Mouse (Mus musculus): ENCODE measurements around the gene A930033H14Rik. TPM values are rescaled to one million over a fixed set of nuclear protein-coding genes. Genes with fewer than 3 reads are reported as not detected.

A930033H14Rik gene
- total and polyA plus RNA-seq, 3 experiments: 0.61 to 1.1 (median 1.1) TPM

DNA sequence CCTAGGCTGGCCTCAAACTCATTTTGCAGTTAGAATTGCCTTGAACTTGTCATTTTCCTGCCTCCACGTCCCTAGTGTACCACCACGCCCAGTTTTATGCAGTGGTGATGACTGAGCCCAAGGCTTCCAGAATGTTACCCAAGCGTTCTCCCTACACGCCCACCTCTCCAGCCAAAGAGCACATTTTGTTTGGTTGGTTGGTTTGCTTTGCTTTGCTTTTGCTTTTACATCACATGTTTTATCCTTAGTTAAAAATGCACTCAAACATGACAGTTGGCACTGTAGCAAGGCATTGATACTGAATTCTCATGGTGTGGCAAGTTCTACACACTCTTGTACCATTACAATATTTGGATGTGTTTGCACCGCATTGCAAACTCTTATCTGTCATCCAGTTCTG lies 49.7 kb downstream of the A930033H14Rik start:
- DNase-seq: no peak
- Histone ChIP-seq H3K27ac (no peak overlapping the region), H3K9ac (ENCODE audit: low read depth, low read length) (no peak overlapping the region), H3K4me1 (ENCODE audit: control insufficient read depth, insufficient read depth, low read length) (no peaks in the 10 kb centered on the region), H3K27me3 (ENCODE audit: control insufficient read depth, insufficient read depth, low read length) (no peaks in the 10 kb centered on the region), H3K4me3 (no peak overlapping the region), H3K36me3 (ENCODE audit: control insufficient read depth, insufficient read depth, low read length) (no peaks in the 10 kb centered on the region), H3K79me2 (replicated peaks; ENCODE audit: control insufficient read depth, insufficient read depth, low read length) (no peaks in the 10 kb centered on the region)
- intact Hi-C loops (cut with DNase I): loop anchor here (10.0 kb wide), 1 partner anchor 258 kb away; no protein-coding TSS in a partner anchor
- TF ChIP-seq POLR2A (IDR thresholded peaks at IDR 0.05; ENCODE audit: insufficient read depth, low read depth, low read length) (no peak), EP300 (IDR thresholded peaks at IDR 0.05; ENCODE audit: insufficient read depth, low read depth, low read length) (no peak), CTCF (IDR thresholded peaks at IDR 0.05) (no peak)
- WGBS: 79% methylated on average over 5 of the region's 5 CpGs

DNA sequence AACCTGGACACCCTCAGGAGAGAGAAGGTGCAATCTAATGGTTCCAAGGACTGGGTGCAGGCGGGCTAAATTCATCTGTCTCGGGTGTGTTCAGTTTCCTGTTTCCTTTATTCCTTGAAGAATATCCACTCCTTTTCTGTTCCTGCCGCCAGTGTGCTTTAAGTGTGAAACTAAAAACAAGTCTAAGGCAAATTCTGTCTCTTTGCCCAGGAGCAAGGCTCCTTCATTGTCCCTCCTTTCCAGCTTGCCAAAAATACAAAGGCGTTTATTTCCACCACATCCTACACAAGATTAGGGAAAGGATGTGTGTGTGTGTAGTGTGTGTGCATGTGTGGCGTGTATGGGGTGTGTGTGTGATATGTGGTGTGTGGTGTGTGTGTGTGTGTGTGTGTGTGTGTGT lies 50.3 kb downstream of the A930033H14Rik start:
- Histone ChIP-seq H3K9ac (ENCODE audit: low read depth, low read length) (no peak overlapping the region), H3K4me3 (no peak overlapping the region), H3K36me3 (ENCODE audit: control insufficient read depth, insufficient read depth, low read length) (no peaks in the 10 kb centered on the region), H3K4me1 (ENCODE audit: control insufficient read depth, insufficient read depth, low read length) (no peaks in the 10 kb centered on the region), H3K79me2 (replicated peaks; ENCODE audit: control insufficient read depth, insufficient read depth, low read length) (no peaks in the 10 kb centered on the region), H3K27me3 (ENCODE audit: control insufficient read depth, insufficient read depth, low read length) (no peaks in the 10 kb centered on the region), H3K27ac (no peak overlapping the region)
- 40% methylated on average over 5 of the region's 5 CpGs for WGBS
- TF ChIP-seq CTCF (IDR thresholded peaks at IDR 0.05) (no peak), POLR2A (IDR thresholded peaks at IDR 0.05; ENCODE audit: insufficient read depth, low read depth, low read length) (no peak), EP300 (IDR thresholded peaks at IDR 0.05; ENCODE audit: insufficient read depth, low read depth, low read length) (no peak)
- intact Hi-C loops (cut with DNase I): loop anchor here (10.0 kb wide), 1 partner anchor 258 kb away; no protein-coding TSS in a partner anchor
- no peak for DNase-seq

DNA sequence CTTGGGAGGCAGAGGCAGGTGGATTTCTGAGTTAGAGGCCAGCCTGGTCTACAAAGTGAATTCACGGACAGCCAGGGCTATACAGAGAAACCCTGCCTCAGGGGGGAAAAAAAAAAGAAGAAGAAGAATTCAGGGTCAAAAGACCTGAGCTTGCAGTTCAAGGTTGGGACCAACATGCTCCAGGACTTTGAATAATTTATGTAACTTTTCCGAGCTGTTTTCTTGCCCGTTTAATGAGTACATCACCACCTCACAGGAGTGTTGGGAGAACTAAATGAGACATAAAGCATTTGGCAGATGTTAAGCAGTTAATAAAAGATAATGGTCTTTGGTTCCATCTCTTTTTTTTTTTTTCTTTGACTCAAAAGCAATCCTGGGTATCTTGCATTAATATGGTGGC lies 51.4 kb downstream of the A930033H14Rik start:
- DNase-seq: no peak
- no peak overlapping the region for H3K4me3 ChIP-seq
- no peaks in the 10 kb centered on the region for H3K4me1 ChIP-seq (ENCODE audit: control insufficient read depth, insufficient read depth, low read length)
- no peak overlapping the region for H3K9ac ChIP-seq (ENCODE audit: low read depth, low read length)
- TF ChIP-seq POLR2A (IDR thresholded peaks at IDR 0.05; ENCODE audit: insufficient read depth, low read depth, low read length): no peak
- TF ChIP-seq EP300 (IDR thresholded peaks at IDR 0.05; ENCODE audit: insufficient read depth, low read depth, low read length): no peak
- TF ChIP-seq CTCF (IDR thresholded peaks at IDR 0.05): no peak
- WGBS: 92% methylated on average over 3 of the region's 3 CpGs
- intact Hi-C loops (cut with DNase I): loop anchor here (10.0 kb wide), 1 partner anchor 257 kb away; no protein-coding TSS in a partner anchor
- no peak overlapping the region for H3K27ac ChIP-seq
- no peaks in the 10 kb centered on the region for H3K27me3 ChIP-seq (ENCODE audit: control insufficient read depth, insufficient read depth, low read length)
- H3K36me3 ChIP-seq (ENCODE audit: control insufficient read depth, insufficient read depth, low read length): no peaks in the 10 kb centered on the region
- H3K79me2 ChIP-seq (replicated peaks; ENCODE audit: control insufficient read depth, insufficient read depth, low read length): no peaks in the 10 kb centered on the region

DNA sequence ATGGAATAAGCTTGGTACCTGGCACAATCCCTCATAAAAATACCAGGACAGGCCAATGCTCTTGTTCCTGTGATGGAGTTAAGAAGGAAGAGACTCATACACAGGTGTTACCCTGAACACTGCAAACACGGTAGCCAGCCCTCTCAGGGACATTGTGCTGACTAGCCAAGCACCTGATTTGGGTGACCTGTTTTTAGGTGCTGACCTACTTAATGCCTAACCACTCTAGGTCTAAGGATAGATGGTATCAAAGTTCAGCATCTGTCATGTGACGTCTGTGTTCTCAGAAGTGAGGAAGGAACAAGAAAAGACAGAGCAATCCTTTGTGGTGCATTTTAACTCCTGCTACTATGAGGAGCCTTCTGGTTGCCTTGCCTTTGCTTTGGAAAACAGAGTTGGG lies 52.0 kb downstream of the A930033H14Rik start:
- no peaks in the 10 kb centered on the region for H3K79me2 ChIP-seq (replicated peaks; ENCODE audit: control insufficient read depth, insufficient read depth, low read length)
- TF ChIP-seq POLR2A (IDR thresholded peaks at IDR 0.05; ENCODE audit: insufficient read depth, low read depth, low read length) (no peak), EP300 (IDR thresholded peaks at IDR 0.05; ENCODE audit: insufficient read depth, low read depth, low read length) (no peak), CTCF (IDR thresholded peaks at IDR 0.05) (no peak)
- 88% methylated on average over 2 of the region's 2 CpGs for WGBS
- H3K9ac ChIP-seq (ENCODE audit: low read depth, low read length): no peak overlapping the region
- H3K36me3 ChIP-seq (ENCODE audit: control insufficient read depth, insufficient read depth, low read length): no peaks in the 10 kb centered on the region
- DNase-seq: no peak
- H3K4me3 ChIP-seq: no peak overlapping the region
- intact Hi-C loops (cut with DNase I): loop anchor here (10.0 kb wide), 1 partner anchor 256 kb away; no protein-coding TSS in a partner anchor
- no peaks in the 10 kb centered on the region for H3K4me1 ChIP-seq (ENCODE audit: control insufficient read depth, insufficient read depth, low read length)
- H3K27me3 ChIP-seq (ENCODE audit: control insufficient read depth, insufficient read depth, low read length): no peaks in the 10 kb centered on the region
- no peak overlapping the region for H3K27ac ChIP-seq

Other genes starting within 250 kb of the A930033H14Rik start
- gene Rhobtb1, start 61.7 kb downstream of the A930033H14Rik start, total RNA-seq (2021): 100 to 1,000 TPM; 123 to 160 TPM
- 65.5 and 79.6 TPM in 2 replicates for gene Rhobtb1, start 61.7 kb downstream of the A930033H14Rik start, polyA plus RNA-seq (2012; rRNA removed)
- 1 to 10 TPM in 1 of 2 experiments, under 1 TPM in 1; 0.52 to 1.1 TPM for gene Cdk1, start 139.8 kb upstream of the A930033H14Rik start, total RNA-seq (2021)
- gene Cdk1, start 139.8 kb upstream of the A930033H14Rik start, polyA plus RNA-seq (2012; rRNA removed): 1.1 and 3.2 TPM in 2 replicates
- 10 to 100 TPM; 64.6 to 80.3 TPM for gene Ank3, start 185.7 kb upstream of the A930033H14Rik start, total RNA-seq (2021)
- 16.8 and 19.5 TPM in 2 replicates for gene Ank3, start 185.7 kb upstream of the A930033H14Rik start, polyA plus RNA-seq (2012; rRNA removed)